Comparison of ENCODE assay signal across 12 mouse cellular contexts in genomic region chr11:98752562-98753140, GRCm38 (mm10). TPM values are rescaled to one million over a fixed set of nuclear protein-coding genes. Genes with fewer than 3 reads are reported as not detected.
DNase-seq lines count a peak whose midpoint lies in the region; ATAC-seq and TF ChIP-seq lines count a peak whose summit lies in the region.
"Had no signal": no experiment of that assay in that cellular context is flagged by ENCODE, and none has a peak within 500 bp of the region (broad histone marks: within the 10 kb centered on the region; RNA-seq: fewer than 3 reads in every experiment).

No protein-coding gene starts in this region.

- H3K27me3 ChIP-seq in heart, embryonic 11.5 days (ENCODE audit: control insufficient read depth, insufficient read depth, low read length), result no peaks in the 10 kb centered on the region
- no peaks in the 10 kb centered on the region for H3K27me3 ChIP-seq in midbrain, embryonic 10.5 days (ENCODE audit: low read depth, poor library complexity, severe bottlenecking)
- H3K27me3 ChIP-seq in midbrain, embryonic 11.5 days (ENCODE audit: control insufficient read depth, insufficient read depth, low read length), result no peaks in the 10 kb centered on the region
- H3K27me3 ChIP-seq in limb, embryonic 13.5 days, result no peaks in the 10 kb centered on the region
- H3K27me3 ChIP-seq in stomach, postnatal 0 days (ENCODE audit: control insufficient read depth, insufficient read depth, low read length), result no peaks in the 10 kb centered on the region

- no peak for TF ChIP-seq EP300 in stomach, postnatal 0 days (optimal IDR thresholded peaks at IDR 0.05)

- peaks cover 3% of the 10 kb centered on the region for H3K36me3 ChIP-seq in heart, embryonic 11.5 days (ENCODE audit: control insufficient read depth, insufficient read depth, low read length)
- peaks cover 19% of the 10 kb centered on the region; the same call in 1 of the 2 replicates for H3K36me3 ChIP-seq in midbrain, embryonic 10.5 days
- H3K36me3 ChIP-seq in midbrain, embryonic 11.5 days (ENCODE audit: control insufficient read depth, insufficient read depth, low read length), result no peaks in the 10 kb centered on the region
- H3K36me3 ChIP-seq in limb, embryonic 13.5 days, result peaks cover 32% of the 10 kb centered on the region
- H3K36me3 ChIP-seq in stomach, postnatal 0 days (ENCODE audit: control insufficient read depth, insufficient read depth, low read length), result peaks cover 8% of the 10 kb centered on the region; the same call in 1 of the 2 replicates

- ATAC-seq in heart, embryonic 11.5 days (replicated peaks; ENCODE audit: insufficient number of reproducible peaks, low FRiP score, low TSS enrichment), result no peak
- no peak for ATAC-seq in midbrain, embryonic 11.5 days (ENCODE audit: low FRiP score)
- no peak for ATAC-seq in limb, embryonic 13.5 days (ENCODE audit: low FRiP score, low read depth)
- ATAC-seq in stomach, postnatal 0 days (ENCODE audit: low FRiP score, low TSS enrichment), result no peak

- no peak overlapping the region for H3K4me2 ChIP-seq in heart, embryonic 11.5 days
- H3K4me2 ChIP-seq in midbrain, embryonic 11.5 days, result no peak overlapping the region
- no peak overlapping the region for H3K4me2 ChIP-seq in limb, embryonic 13.5 days (replicated peaks)
- H3K4me2 ChIP-seq in stomach, postnatal 0 days (replicated peaks; ENCODE audit: low read depth), result no peak overlapping the region

- no peak for TF ChIP-seq CTCF in stomach, postnatal 0 days (IDR thresholded peaks at IDR 0.05; ENCODE audit: low read depth)

- H3K4me1 ChIP-seq in heart, embryonic 11.5 days (ENCODE audit: control insufficient read depth, insufficient read depth, low read length), result peaks cover 85% of the 10 kb centered on the region
- peaks cover 80% of the 10 kb centered on the region for H3K4me1 ChIP-seq in midbrain, embryonic 10.5 days
- peaks cover 50% of the 10 kb centered on the region for H3K4me1 ChIP-seq in midbrain, embryonic 11.5 days (ENCODE audit: control insufficient read depth, insufficient read depth, low read length)
- H3K4me1 ChIP-seq in limb, embryonic 13.5 days, result peaks cover 73% of the 10 kb centered on the region
- H3K4me1 ChIP-seq in stomach, postnatal 0 days (replicated peaks; ENCODE audit: control insufficient read depth, insufficient read depth), result peaks cover 42% of the 10 kb centered on the region

- no peaks in the 10 kb centered on the region for H3K9me3 ChIP-seq in heart, embryonic 11.5 days (replicated peaks; ENCODE audit: control insufficient read depth, low read length)
- no peaks in the 10 kb centered on the region for H3K9me3 ChIP-seq in midbrain, embryonic 10.5 days (replicated peaks)
- no peaks in the 10 kb centered on the region for H3K9me3 ChIP-seq in midbrain, embryonic 11.5 days (ENCODE audit: control insufficient read depth, low read length)
- H3K9me3 ChIP-seq in limb, embryonic 13.5 days, result no peaks in the 10 kb centered on the region
- no peaks in the 10 kb centered on the region for H3K9me3 ChIP-seq in stomach, postnatal 0 days (ENCODE audit: control insufficient read depth, low read length)

- 83% methylated on average over 10 of the region's 10 CpGs for WGBS in heart, embryonic 11.5 days (ENCODE audit: insufficient replicate concordance)
- 90% methylated on average over 10 of the region's 10 CpGs for WGBS in midbrain, embryonic 10.5 days
- 89% methylated on average over 10 of the region's 10 CpGs for WGBS in midbrain, embryonic 11.5 days
- WGBS in limb, embryonic 13.5 days, result 80% methylated on average over 10 of the region's 10 CpGs
- WGBS in stomach, postnatal 0 days, result 67% methylated on average over 10 of the region's 10 CpGs

- no peak for DNase-seq in heart, postnatal 10 days
- DNase-seq in midbrain, embryonic 10.5 days (ENCODE audit: low spot score), result no peak
- DNase-seq in midbrain, embryonic 11.5 days (ENCODE audit: low spot score, missing footprints), result no peak
- peak; percentile 14 for DNase-seq in stomach, postnatal 0 days (ENCODE audit: low spot score)
- no peak for DNase-seq in right cerebral cortex, postnatal 4 days
- DNase-seq in gastrocnemius, postnatal 10 days, result no peak
- DNase-seq: adrenal gland, adult 8-10 months; gastrocnemius, postnatal 36 days had no signal

- H3K27ac ChIP-seq in heart, embryonic 11.5 days (ENCODE audit: low read depth, low read length), result peak overlapping the region; percentile 87
- peak overlapping the region; percentile 85; the same call in 1 of the 2 replicates for H3K27ac ChIP-seq in midbrain, embryonic 10.5 days (replicated peaks)
- H3K27ac ChIP-seq in midbrain, embryonic 11.5 days (ENCODE audit: low read depth, low read length), result no peak overlapping the region
- peak overlapping the region; percentile 22; the same call in 1 of the 2 replicates for H3K27ac ChIP-seq in limb, embryonic 13.5 days
- H3K27ac ChIP-seq in stomach, postnatal 0 days (replicated peaks), result peak overlapping the region; percentile 90

- intact Hi-C loops in heart, postnatal 10 days (cut with DNase I), result loop anchor here (5.0 kb wide), 1 partner anchor 40 kb away; no protein-coding TSS in a partner anchor

- no peak overlapping the region for H3K4me3 ChIP-seq in heart, embryonic 11.5 days (ENCODE audit: low read depth, low read length)
- no peak overlapping the region for H3K4me3 ChIP-seq in midbrain, embryonic 10.5 days
- no peak overlapping the region for H3K4me3 ChIP-seq in midbrain, embryonic 11.5 days (ENCODE audit: low read depth, low read length)
- no peak overlapping the region for H3K4me3 ChIP-seq in limb, embryonic 13.5 days
- no peak overlapping the region for H3K4me3 ChIP-seq in stomach, postnatal 0 days (ENCODE audit: low read depth, low read length)

- H3K9ac ChIP-seq in heart, embryonic 11.5 days (ENCODE audit: low read depth, low read length), result no peak overlapping the region
- no peak overlapping the region for H3K9ac ChIP-seq in midbrain, embryonic 11.5 days (ENCODE audit: low read length)
- peak overlapping the region; percentile 26; the same call in 1 of the 2 replicates for H3K9ac ChIP-seq in limb, embryonic 13.5 days
- no peak overlapping the region for H3K9ac ChIP-seq in stomach, postnatal 0 days (ENCODE audit: low read length)

RNA-seq across cellular contexts. Expression of gene Thra, which starts 12.2 kb away (rescaled TPM):
- polyA plus RNA-seq in heart, embryonic 11.5 days (2014; fragmentation: Nextera tagmentation; extraction: Ambion mirVana), result 32.2 and 35.7 TPM in 2 replicates
- total RNA-seq in heart, postnatal 10 days (2021), result 100 to 1,000 TPM; 172 to 190 TPM
- 9.5 and 15.6 TPM in 2 replicates for polyA plus RNA-seq in midbrain, embryonic 10.5 days (2016; fragmentation: Nextera tagmentation; extraction: Ambion mirVana)
- 21.9 and 23.7 TPM in 2 replicates for polyA plus RNA-seq in midbrain, embryonic 11.5 days (2014; fragmentation: Nextera tagmentation; extraction: Ambion mirVana)
- polyA plus RNA-seq in limb, embryonic 13.5 days (2015; fragmentation: Nextera tagmentation; extraction: Ambion mirVana), result 34.1 and 34.3 TPM in 2 replicates
- 24.0 and 24.5 TPM in 2 replicates for polyA plus RNA-seq in stomach, postnatal 0 days (2015; fragmentation: Nextera tagmentation; extraction: Ambion mirVana)
- 100 to 1,000 TPM; 149 to 169 TPM for total RNA-seq in gastrocnemius, postnatal 10 days (2021)

RNA-seq across cellular contexts. Expression of gene Nr1d1, which starts 22.5 kb away (rescaled TPM):
- 5.6 and 6.4 TPM in 2 replicates for polyA plus RNA-seq in heart, embryonic 11.5 days (2014; fragmentation: Nextera tagmentation; extraction: Ambion mirVana)
- 10 to 100 TPM; 31.1 to 32.7 TPM for total RNA-seq in heart, postnatal 10 days (2021)
- 1.4 TPM in 2 replicates for polyA plus RNA-seq in midbrain, embryonic 10.5 days (2016; fragmentation: Nextera tagmentation; extraction: Ambion mirVana)
- polyA plus RNA-seq in midbrain, embryonic 11.5 days (2014; fragmentation: Nextera tagmentation; extraction: Ambion mirVana), result 0.93 and 1.2 TPM in 2 replicates
- polyA plus RNA-seq in limb, embryonic 13.5 days (2015; fragmentation: Nextera tagmentation; extraction: Ambion mirVana), result 0.93 and 1.1 TPM in 2 replicates
- 7.5 and 7.9 TPM in 2 replicates for polyA plus RNA-seq in stomach, postnatal 0 days (2015; fragmentation: Nextera tagmentation; extraction: Ambion mirVana)
- total RNA-seq in gastrocnemius, postnatal 10 days (2021), result 10 to 100 TPM; 42.4 to 58.7 TPM

RNA-seq across cellular contexts. Expression of gene Med24, which starts 23.4 kb away (rescaled TPM):
- polyA plus RNA-seq in heart, embryonic 11.5 days (2014; fragmentation: Nextera tagmentation; extraction: Ambion mirVana), result 31.6 and 42.1 TPM in 2 replicates
- 10 to 100 TPM; 44.9 to 52.1 TPM for total RNA-seq in heart, postnatal 10 days (2021)
- 74.1 and 82.2 TPM in 2 replicates for polyA plus RNA-seq in midbrain, embryonic 10.5 days (2016; fragmentation: Nextera tagmentation; extraction: Ambion mirVana)
- 66.1 and 67.1 TPM in 2 replicates for polyA plus RNA-seq in midbrain, embryonic 11.5 days (2014; fragmentation: Nextera tagmentation; extraction: Ambion mirVana)
- 56.0 and 61.0 TPM in 2 replicates for polyA plus RNA-seq in limb, embryonic 13.5 days (2015; fragmentation: Nextera tagmentation; extraction: Ambion mirVana)
- polyA plus RNA-seq in stomach, postnatal 0 days (2015; fragmentation: Nextera tagmentation; extraction: Ambion mirVana), result 16.5 and 18.7 TPM in 2 replicates
- 10 to 100 TPM; 47.8 to 52.5 TPM for total RNA-seq in gastrocnemius, postnatal 10 days (2021)

RNA-seq across cellular contexts. Expression of gene Msl1, which starts 42.7 kb away (rescaled TPM):
- 15.9 and 17.1 TPM in 2 replicates for polyA plus RNA-seq in heart, embryonic 11.5 days (2014; fragmentation: Nextera tagmentation; extraction: Ambion mirVana)
- 10 to 100 TPM; 70.3 to 83.4 TPM for total RNA-seq in heart, postnatal 10 days (2021)
- polyA plus RNA-seq in midbrain, embryonic 10.5 days (2016; fragmentation: Nextera tagmentation; extraction: Ambion mirVana), result 22.9 and 24.3 TPM in 2 replicates
- 24.0 and 25.1 TPM in 2 replicates for polyA plus RNA-seq in midbrain, embryonic 11.5 days (2014; fragmentation: Nextera tagmentation; extraction: Ambion mirVana)
- 28.9 and 29.2 TPM in 2 replicates for polyA plus RNA-seq in limb, embryonic 13.5 days (2015; fragmentation: Nextera tagmentation; extraction: Ambion mirVana)
- 11.3 and 13.8 TPM in 2 replicates for polyA plus RNA-seq in stomach, postnatal 0 days (2015; fragmentation: Nextera tagmentation; extraction: Ambion mirVana)
- 10 to 100 TPM; 62.6 to 74.1 TPM for total RNA-seq in gastrocnemius, postnatal 10 days (2021)

RNA-seq across cellular contexts. Expression of gene Csf3, which starts 51.6 kb away (rescaled TPM):
- not detected in 2 replicates for polyA plus RNA-seq in heart, embryonic 11.5 days (2014; fragmentation: Nextera tagmentation; extraction: Ambion mirVana)
- not detected for total RNA-seq in heart, postnatal 10 days (2021)
- polyA plus RNA-seq in midbrain, embryonic 10.5 days (2016; fragmentation: Nextera tagmentation; extraction: Ambion mirVana), result not detected in 2 replicates
- not detected in 2 replicates for polyA plus RNA-seq in midbrain, embryonic 11.5 days (2014; fragmentation: Nextera tagmentation; extraction: Ambion mirVana)
- not detected in 2 replicates for polyA plus RNA-seq in limb, embryonic 13.5 days (2015; fragmentation: Nextera tagmentation; extraction: Ambion mirVana)
- polyA plus RNA-seq in stomach, postnatal 0 days (2015; fragmentation: Nextera tagmentation; extraction: Ambion mirVana), result 0.08 and 0.11 TPM in 2 replicates
- not detected for total RNA-seq in gastrocnemius, postnatal 10 days (2021)
- total RNA-seq: adrenal gland, adult 8-10 months; gastrocnemius, postnatal 36 days; left cerebral cortex, postnatal 14 days had no signal
- polyA plus RNA-seq: neural tube, embryonic 11.5 days had no signal
